Comparison of ENCODE assay signal across 8 mouse cellular contexts in genomic region chr2:18693871-18694610, GRCm38 (mm10). TPM values are rescaled to one million over a fixed set of nuclear protein-coding genes. Genes with fewer than 3 reads are reported as not detected.
DNase-seq lines count a peak whose midpoint lies in the region; ATAC-seq and TF ChIP-seq lines count a peak whose summit lies in the region.

Gene Spag6 (plus strand): TSS chr2:18694032.

- ATAC-seq in hindbrain, postnatal 0 days: peak; percentile 75
- ATAC-seq in megakaryocyte-erythroid progenitor cell, adult 5-6 weeks (replicated peaks; ENCODE audit: low FRiP score, low TSS enrichment, poor library complexity, severe bottlenecking): peak; percentile 38
- ATAC-seq in erythroid progenitor cell, adult 5-6 weeks (replicated peaks; ENCODE audit: low FRiP score, poor library complexity, severe bottlenecking): no peak

- peak within 1 kb of the TSS; percentile 53 for H3K4me3 ChIP-seq in hindbrain, postnatal 0 days (ENCODE audit: low read length)

- WGBS in hindbrain, postnatal 0 days: 1% methylated on average over 59 of the region's 61 CpGs

- peaks cover 57% of the 10 kb centered on the region for H3K27me3 ChIP-seq in hindbrain, postnatal 0 days (ENCODE audit: insufficient read depth, low read length)

- peak; percentile 35 for DNase-seq in T-cell, adult 2 months (ENCODE audit: low spot score)
- peak; percentile 78 to 83 for DNase-seq in cerebellum, postnatal 10 days
- peak; percentile 76 for DNase-seq in gastrocnemius, postnatal 10 days
- DNase-seq in hindbrain, postnatal 0 days (ENCODE audit: low spot score): peak; percentile 67
- DNase-seq in left cerebral cortex, postnatal 36 days (ENCODE audit: low spot score in 2 of 2): peak; percentile 78 to 82
- peak; percentile 60 for DNase-seq in right cerebral cortex, postnatal 4 days

- peak within 1 kb of the TSS; percentile 66 for H3K9ac ChIP-seq in hindbrain, postnatal 0 days (replicated peaks; ENCODE audit: low read length)

- no peaks in the 10 kb centered on the region for H3K36me3 ChIP-seq in hindbrain, postnatal 0 days (ENCODE audit: insufficient read depth, low read length)

- 0 out of 2 replicates have a peak, but pooled peaks cover 6% of the 10 kb centered on the region for H3K4me1 ChIP-seq in hindbrain, postnatal 0 days (ENCODE audit: insufficient read depth, low read length)

- no peaks in the 10 kb centered on the region for H3K9me3 ChIP-seq in hindbrain, postnatal 0 days (ENCODE audit: low read length)

- intact Hi-C loops in left cerebral cortex, postnatal 36 days (cut with DNase I): loop anchor here (5.0 to 10.0 kb wide), 5 partner anchors 73 to 761 kb away; partner anchors contain the start of genes 4930426L09Rik and Pip4k2a

- H3K27ac ChIP-seq in hindbrain, postnatal 0 days: peak within 1 kb of the TSS; percentile 68; the same call in 1 of the 2 replicates

- H3K4me2 ChIP-seq in hindbrain, postnatal 0 days (ENCODE audit: low read depth, low read length): peak within 1 kb of the TSS; percentile 87

- TF ChIP-seq CTCF in hindbrain, postnatal 0 days (IDR thresholded peaks at IDR 0.05; ENCODE audit: low read depth): no peak

RNA-seq across cellular contexts. Expression of gene Spag6, which starts in this region (rescaled TPM):
- 1 to 10 TPM in 1 of 2 experiments, under 1 TPM in 1; 0.78 to 1.1 TPM for total RNA-seq in gastrocnemius, postnatal 10 days (2021)
- not detected in 2 replicates for total RNA-seq in hindbrain, postnatal 0 days (2014; rRNA removed)
- 0.09 and 0.20 TPM in 2 replicates for polyA plus RNA-seq in hindbrain, postnatal 0 days (2015; fragmentation: Nextera tagmentation; extraction: Ambion mirVana)
- 1 to 10 TPM; 6.6 to 7.3 TPM for total RNA-seq in left cerebral cortex, postnatal 36 days (2021)
- not detected in 2 replicates for total RNA-seq in megakaryocyte-erythroid progenitor cell, adult 5-6 weeks (2014; fragmentation: Nextera tagmentation)
- total RNA-seq in megakaryocyte-erythroid progenitor cell, adult 5-6 weeks (2017): not detected in 2 replicates
- total RNA-seq in erythroid progenitor cell, adult 5-6 weeks (2015; ENCODE audit: low replicate concordance): not detected in 2 replicates
- total RNA-seq in erythroid progenitor cell, adult 5-6 weeks (2017; ENCODE audit: low replicate concordance): not detected in 2 replicates

Comparison
In these comparisons a context has a peak if more than half of its experiments do, and no peak if none do; other contexts are left out.
1. Peak in DNase-seq, ATAC-seq, H3K4me3 ChIP-seq, H3K27ac ChIP-seq, H3K9ac ChIP-seq and H3K4me2 ChIP-seq in hindbrain, postnatal 0 days; RNA of the gene not detected or under 1 TPM.
2. Peak in ATAC-seq in megakaryocyte-erythroid progenitor cell, adult 5-6 weeks; RNA of the gene not detected or under 1 TPM.